Mouse (Mus musculus) midbrain, embryonic 14.5 days (tissue): Measurements from ENCODE around the gene Oxld1. TPM values are rescaled to one million over a fixed set of nuclear protein-coding genes. Genes with fewer than 3 reads are reported as not detected.

Experiments used
- ATAC-seq: fragments of 200-750 bp; cut with Nextera tagmentation; 2 replicates; pipeline ENCODE4 v1.8.0; 2017; ENCODE audit warnings: moderate number of reproducible peaks, moderate library complexity; ENCODE audit not compliant: low FRiP score, low TSS enrichment
- DNase-seq: peaks from one replicate; pipeline ENCODE4 v3.0.0-alpha.2; 2015
- H3K27ac ChIP-seq: fragments of 300-500 bp; sonication (generic); replicated peaks from 2 replicates; pipeline ENCODE4 v1.5.1; 2014; ENCODE audit warnings: mild to moderate bottlenecking, low read depth, low read length, moderate library complexity
- H3K27me3 ChIP-seq: fragments of 300-500 bp; sonication (generic); 2 replicates; pipeline ENCODE4 v1.6.1; 2014; ENCODE audit warnings: low read length, control low read depth, mixed read lengths; ENCODE audit not compliant: control insufficient read depth, insufficient read depth
- H3K36me3 ChIP-seq: fragments of 300-500 bp; sonication (generic); 2 replicates; pipeline ENCODE4 v1.6.1; 2014; ENCODE audit warnings: low read length, control low read depth; ENCODE audit not compliant: control insufficient read depth, insufficient read depth
- H3K4me1 ChIP-seq: fragments of 300-500 bp; sonication (generic); 2 replicates; pipeline ENCODE4 v1.6.1; 2014; ENCODE audit warnings: mild to moderate bottlenecking, antibody characterized with exemption, low read length, control low read depth; ENCODE audit not compliant: control insufficient read depth, insufficient read depth
- H3K4me2 ChIP-seq: fragments of 300-500 bp; sonication (generic); 2 replicates; pipeline ENCODE4 v1.6.1; 2014; ENCODE audit warnings: mild to moderate bottlenecking, low read length, moderate library complexity
- H3K4me3 ChIP-seq: fragments of 300-500 bp; sonication (generic); replicated peaks from 2 replicates; pipeline ENCODE4 v1.5.1; 2014; ENCODE audit warnings: low read depth, low read length
- H3K9ac ChIP-seq: fragments of 300-500 bp; sonication (generic); replicated peaks from 2 replicates; pipeline ENCODE4 v1.6.1; 2014; ENCODE audit warnings: mild to moderate bottlenecking, low read length, moderate library complexity
- H3K9me3 ChIP-seq: fragments of 300-500 bp; sonication (generic); 2 replicates; pipeline ENCODE4 v1.6.1; 2016; ENCODE audit warnings: low read length, control low read depth, mixed read lengths; ENCODE audit not compliant: control insufficient read depth
- WGBS: fragments of 180-500 bp; shearing (Covaris S2); extraction: QIAGEN DNeasy Blood & Tissue Kit; methylation state at CpG from one replicate; pipeline ENCODE4 v1.1.7; 2014; 5-methylcytosine and 5-hydroxymethylcytosine counted together
- polyA plus RNA-seq: library from polyadenylated mRNA; unstranded; fragments of >200 nt; fragmentation: Nextera tagmentation; extraction: Ambion mirVana; gene quantifications from 2 replicates; pipeline ENCODE4 v1.2.1, GENCODE M21; 2014

Oxld1 gene
- polyA plus RNA-seq, 1 experiment from 2014 or later, result 11.2 TPM

- peak; percentile 87 for DNase-seq
- ATAC-seq, result no peak
- 63% methylated on average over 4 of the region's 4 CpGs for WGBS
- Histone ChIP-seq H3K9me3 (no peaks in the 10 kb centered on the region), H3K4me1 (peaks cover 28% of the 10 kb centered on the region), H3K27me3 (no peaks in the 10 kb centered on the region), H3K27ac (no peak overlapping the region), H3K36me3 (peaks cover 31% of the 10 kb centered on the region), H3K4me2 (no peak overlapping the region), H3K9ac (no peak overlapping the region), H3K4me3 (no peak overlapping the region)
Observed at GRCm38 (mm10) chr11:120489054-120489761, 31.3 kb upstream of the Oxld1 start.

- Histone ChIP-seq H3K9me3 (no peaks in the 10 kb centered on the region), H3K4me3 (no peak overlapping the region), H3K9ac (no peak overlapping the region), H3K4me1 (peaks cover 33% of the 10 kb centered on the region), H3K27ac (no peak overlapping the region), H3K27me3 (no peaks in the 10 kb centered on the region), H3K36me3 (peaks cover 35% of the 10 kb centered on the region), H3K4me2 (no peak overlapping the region)
- ATAC-seq (no peak), DNase-seq (no peak)
- WGBS, result 75% methylated on average over 4 of the region's 4 CpGs
Observed at GRCm38 (mm10) chr11:120488516-120488915, 30.6 kb upstream of the Oxld1 start.

DNA sequence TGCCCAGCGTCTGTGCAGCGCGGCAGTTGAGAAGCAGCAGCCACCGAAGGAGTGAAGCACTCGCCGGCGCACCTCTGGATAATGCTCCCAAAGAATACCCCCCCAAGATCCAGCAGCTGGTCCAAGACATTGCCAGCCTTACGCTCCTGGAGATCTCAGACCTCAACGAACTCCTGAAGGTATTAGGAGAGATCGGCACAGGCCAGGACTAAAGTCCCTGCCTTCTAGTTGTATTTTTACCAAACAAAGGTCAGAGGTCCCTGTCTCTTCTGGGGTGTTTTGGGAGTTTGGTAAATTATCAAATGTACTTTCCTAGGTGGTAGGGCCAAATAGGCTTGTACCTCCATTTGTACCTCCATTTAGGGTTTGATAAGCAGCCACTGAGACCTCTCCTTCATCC is 27.4 kb upstream of the Oxld1 start:
- Histone ChIP-seq H3K4me1 (peaks cover 17% of the 10 kb centered on the region), H3K9me3 (no peaks in the 10 kb centered on the region), H3K27me3 (no peaks in the 10 kb centered on the region), H3K27ac (0 out of 2 replicates have a peak overlapping the region, but pooled peaks have one; percentile 92), H3K9ac (peak overlapping the region; percentile 84), H3K4me2 (peak overlapping the region; percentile 92), H3K4me3 (peak overlapping the region; percentile 98), H3K36me3 (peaks cover 66% of the 10 kb centered on the region)
- ATAC-seq (no peak), DNase-seq (no peak)
- WGBS, result 11% methylated on average over 10 of the region's 10 CpGs

DNA sequence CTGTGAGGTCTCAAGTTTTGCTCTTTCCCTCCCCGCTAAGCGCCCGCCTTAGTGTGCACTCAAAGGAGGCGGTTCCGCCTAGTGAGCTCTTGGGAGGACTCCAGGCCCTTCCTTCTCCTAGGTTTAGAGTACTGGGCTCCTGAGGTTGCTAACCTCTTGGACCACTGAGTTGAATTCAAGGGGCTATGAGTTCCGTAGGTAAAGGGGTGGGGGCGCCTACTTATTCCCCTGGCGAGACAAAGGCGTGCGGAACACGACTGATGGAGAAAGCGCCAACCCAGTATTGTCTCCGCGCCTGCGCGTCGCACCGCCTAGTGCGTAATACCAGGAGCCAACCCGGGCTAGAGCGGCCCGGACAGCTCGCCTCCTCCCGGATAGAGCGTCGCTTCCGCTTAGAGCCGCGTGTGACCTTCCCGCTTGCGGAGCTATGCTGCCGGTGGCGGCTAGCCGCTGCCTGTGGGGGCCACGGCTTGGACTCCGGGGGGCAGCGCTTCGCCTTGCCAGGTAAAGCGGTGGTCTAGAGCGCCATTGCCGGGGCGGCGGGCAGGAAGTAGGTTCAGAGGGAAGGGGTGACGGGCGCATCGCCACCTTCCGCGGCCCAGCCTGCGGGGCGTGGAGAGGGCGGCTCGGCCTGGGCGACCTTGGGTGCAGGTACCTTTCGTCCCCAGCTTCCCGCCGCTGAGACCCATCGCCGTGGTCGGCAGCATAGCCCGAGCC is 26.6 kb upstream of the Oxld1 start, which contains the start of gene Mrpl12:
Gene Mrpl12, plus strand, starts transcription at position 349 of the 717 bp plus-strand sequence.
- Histone ChIP-seq H3K4me2 (peak within 1 kb of the TSS; percentile 92), H3K9me3 (no peaks in the 10 kb centered on the region), H3K36me3 (peaks cover 71% of the 10 kb centered on the region), H3K9ac (peak within 1 kb of the TSS; percentile 84), H3K27ac (peak within 1 kb of the TSS; percentile 92), H3K4me1 (peaks cover 17% of the 10 kb centered on the region), H3K4me3 (peak within 1 kb of the TSS; percentile 98), H3K27me3 (no peaks in the 10 kb centered on the region)
- peak; percentile 95 for ATAC-seq
- peak; percentile 99 for DNase-seq
- under 1% methylated on average over 60 of the region's 60 CpGs for WGBS

GRCm38 (mm10) chr11:120483448-120483934 is 25.6 kb upstream of the Oxld1 start:
- ATAC-seq, result no peak
- Histone ChIP-seq H3K9ac (peak overlapping the region; percentile 84; the same call in 1 of the 2 replicates), H3K36me3 (peaks cover 76% of the 10 kb centered on the region), H3K27me3 (no peaks in the 10 kb centered on the region), H3K4me3 (peak overlapping the region; percentile 98), H3K4me1 (peaks cover 17% of the 10 kb centered on the region), H3K4me2 (peak overlapping the region; percentile 92), H3K9me3 (no peaks in the 10 kb centered on the region), H3K27ac (peak overlapping the region; percentile 92; the same call in 1 of the 2 replicates)
- WGBS, result 90% methylated on average over 7 of the region's 7 CpGs
- DNase-seq, result no peak

DNA sequence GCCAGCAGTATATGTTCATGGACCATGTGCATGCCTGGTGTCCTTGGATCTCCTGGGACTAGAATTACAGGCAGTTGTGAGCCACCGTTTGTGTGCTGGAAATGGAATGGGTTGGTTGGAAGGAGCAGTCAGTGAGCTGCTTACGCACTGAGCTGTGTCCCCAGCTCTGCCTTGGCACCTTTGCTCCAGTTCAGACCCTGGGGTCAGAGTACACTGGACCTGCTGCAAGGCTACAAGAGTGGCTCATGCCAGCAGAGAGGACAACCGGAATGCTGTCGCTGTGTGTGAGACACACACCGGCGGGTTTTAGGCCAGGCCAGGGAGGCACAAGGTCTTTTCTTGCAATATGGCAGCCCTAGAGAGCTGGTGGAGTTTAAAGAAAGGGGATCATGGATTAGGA is 14.2 kb upstream of the Oxld1 start:
- DNase-seq, result no peak
- no peak overlapping the region for H3K9ac ChIP-seq
- H3K9me3 ChIP-seq, result no peaks in the 10 kb centered on the region
- peaks cover 10% of the 10 kb centered on the region for H3K4me1 ChIP-seq
- H3K27ac ChIP-seq, result no peak overlapping the region
- H3K36me3 ChIP-seq, result peaks cover 77% of the 10 kb centered on the region
- H3K4me2 ChIP-seq, result no peak overlapping the region
- no peak for ATAC-seq
- H3K4me3 ChIP-seq, result no peak overlapping the region
- H3K27me3 ChIP-seq, result no peaks in the 10 kb centered on the region
- WGBS, result 98% methylated on average over 6 of the region's 6 CpGs

GRCm38 (mm10) chr11:120467736-120468092 is 9.8 kb upstream of the Oxld1 start:
- peak; percentile 61; the same call in 1 of the 2 replicates for ATAC-seq
- WGBS, result under 1% methylated on average over 33 of the region's 33 CpGs

DNA sequence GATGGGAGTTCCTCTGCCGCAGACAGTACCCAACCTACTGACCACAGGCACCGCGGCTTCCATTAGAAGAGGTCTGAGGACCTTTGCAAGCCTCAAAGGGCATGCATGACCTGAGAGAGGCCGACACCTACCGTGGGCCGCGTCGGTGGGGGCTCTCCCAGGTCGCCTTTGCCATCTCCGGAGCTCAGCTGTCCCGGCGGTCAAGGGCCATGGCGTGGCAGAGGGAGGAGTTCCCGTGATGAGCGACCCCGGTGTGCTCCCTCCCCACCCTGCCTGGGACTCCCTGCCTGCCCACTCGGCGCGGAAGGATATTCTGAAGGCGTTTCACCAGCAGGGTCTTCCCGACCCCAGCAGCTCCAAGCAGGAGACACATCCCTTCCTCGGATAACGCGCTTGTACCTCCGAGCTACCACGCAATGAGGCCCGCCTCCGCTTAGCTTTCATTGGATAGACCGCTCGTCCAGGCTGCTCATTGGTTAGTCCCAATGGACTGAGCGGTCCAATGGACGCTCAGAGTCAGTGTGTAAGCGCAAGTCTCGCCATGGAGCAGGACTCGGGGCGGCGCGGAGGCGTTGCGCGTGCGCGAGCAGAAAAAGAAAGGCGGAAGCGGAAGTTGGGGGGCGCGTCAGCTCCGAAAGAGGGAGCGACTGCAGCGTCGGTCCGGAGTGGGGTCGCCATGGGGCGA is 9.3 kb upstream of the Oxld1 start, which contains the start of gene Arl16:
Gene Arl16, minus strand, starts transcription at position 557 of the 685 bp plus-strand sequence.
- Histone ChIP-seq H3K4me1 (peaks cover 20% of the 10 kb centered on the region), H3K27me3 (no peaks in the 10 kb centered on the region), H3K4me3 (peak within 1 kb of the TSS; percentile 71), H3K27ac (peak within 1 kb of the TSS; percentile 82), H3K9me3 (no peaks in the 10 kb centered on the region), H3K9ac (peak within 1 kb of the TSS; percentile 85), H3K4me2 (peak within 1 kb of the TSS; percentile 96), H3K36me3 (peaks cover 60% of the 10 kb centered on the region)
- DNase-seq, result peak; percentile 99
- WGBS, result under 1% methylated on average over 54 of the region's 54 CpGs
- ATAC-seq, result peak; percentile 100

More at GRCm38 (mm10) chr11:120467736-120468092, 9.8 kb upstream of the Oxld1 start:
- no peaks in the 10 kb centered on the region for H3K9me3 ChIP-seq
- peak overlapping the region; percentile 88 for H3K4me2 ChIP-seq
- peaks cover 20% of the 10 kb centered on the region for H3K4me1 ChIP-seq
- H3K4me3 ChIP-seq, result peak overlapping the region; percentile 71
- peaks cover 60% of the 10 kb centered on the region for H3K36me3 ChIP-seq
- H3K9ac ChIP-seq, result peak overlapping the region; percentile 75
- no peak for DNase-seq
- no peaks in the 10 kb centered on the region for H3K27me3 ChIP-seq
- peak overlapping the region; percentile 66 for H3K27ac ChIP-seq
